Mouse (Mus musculus) cerebellum, adult 2 months (tissue): ENCODE measurements around the gene Gmip.

Experiments used
- CTCF ChIP-seq: fragments of 200-500 bp; IDR thresholded peaks from 2 replicates; pipeline ENCODE4 v1.5.1; 2011; ENCODE audit warnings: low read depth, mild to moderate bottlenecking, control low read depth, low read length, moderate library complexity, borderline replicate concordance; ENCODE audit not compliant: insufficient read depth
- POLR2A ChIP-seq: fragments of 200-500 bp; IDR thresholded peaks from 2 replicates; pipeline ENCODE4 v1.6.1; 2011; ENCODE audit warnings: low read length, control low read depth, borderline replicate concordance; ENCODE audit not compliant: insufficient read depth

GRCm38 (mm10) chr8:69870907-69871306, 62.4 kb downstream of the Gmip start:
- TF ChIP-seq CTCF, result no peak
- TF ChIP-seq POLR2A, result no peak
